Mouse (Mus musculus): ENCODE measurements at regions not wholly inside any gene's neighbourhood (a gene's known extent, or its start where the extent isn't known, plus 50 kb on each side); places are given as distances from the start of the nearest gene placed in this dataset.
A peak's percentile ranks its signal among the peaks of the same experiment; 100 is the strongest.

DNA sequence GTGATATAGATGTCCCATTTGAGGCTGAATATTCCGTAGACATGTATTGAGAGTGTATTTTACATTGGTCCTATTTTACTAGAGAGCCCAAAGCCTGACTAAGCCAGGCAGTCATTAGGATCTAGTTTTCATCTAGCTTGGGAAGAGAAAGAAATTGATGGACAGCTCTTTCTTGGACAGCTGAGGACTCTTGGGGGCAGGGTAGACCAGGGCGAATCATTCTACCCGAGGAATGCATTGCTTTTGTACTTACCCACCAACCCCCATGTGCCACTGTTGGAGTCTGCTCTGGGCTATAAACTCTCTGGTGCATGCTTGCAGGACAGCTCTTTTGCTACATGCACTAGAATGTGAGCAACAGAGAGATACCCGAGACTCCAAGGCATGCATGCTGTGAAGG is 294.3 kb upstream of the Zfp507 start:
- no peaks in the 10 kb centered on the region for H3K27me3 ChIP-seq (replicated peaks; ENCODE audit: control insufficient read depth, insufficient read depth, low read length)
- H3K4me3 ChIP-seq (ENCODE audit: insufficient read depth, low read depth, low read length), result no peak overlapping the region
- no peak overlapping the region for H3K27ac ChIP-seq (ENCODE audit: insufficient read depth, low read depth, low read length)
- no peak for DNase-seq
- WGBS, result 72% methylated on average over 4 of the region's 4 CpGs
- no peaks in the 10 kb centered on the region for H3K36me3 ChIP-seq (ENCODE audit: control insufficient read depth, insufficient read depth, low read length)
- TF ChIP-seq POLR2A (IDR thresholded peaks at IDR 0.05; ENCODE audit: low read depth, low read length) (no peak), CTCF (conservative IDR thresholded peaks at IDR 0.05; ENCODE audit: insufficient read depth, insufficient read length, low read depth, low read length) (no peak)
- no peaks in the 10 kb centered on the region for H3K4me1 ChIP-seq (ENCODE audit: control insufficient read depth, insufficient read depth, low read length)

DNA sequence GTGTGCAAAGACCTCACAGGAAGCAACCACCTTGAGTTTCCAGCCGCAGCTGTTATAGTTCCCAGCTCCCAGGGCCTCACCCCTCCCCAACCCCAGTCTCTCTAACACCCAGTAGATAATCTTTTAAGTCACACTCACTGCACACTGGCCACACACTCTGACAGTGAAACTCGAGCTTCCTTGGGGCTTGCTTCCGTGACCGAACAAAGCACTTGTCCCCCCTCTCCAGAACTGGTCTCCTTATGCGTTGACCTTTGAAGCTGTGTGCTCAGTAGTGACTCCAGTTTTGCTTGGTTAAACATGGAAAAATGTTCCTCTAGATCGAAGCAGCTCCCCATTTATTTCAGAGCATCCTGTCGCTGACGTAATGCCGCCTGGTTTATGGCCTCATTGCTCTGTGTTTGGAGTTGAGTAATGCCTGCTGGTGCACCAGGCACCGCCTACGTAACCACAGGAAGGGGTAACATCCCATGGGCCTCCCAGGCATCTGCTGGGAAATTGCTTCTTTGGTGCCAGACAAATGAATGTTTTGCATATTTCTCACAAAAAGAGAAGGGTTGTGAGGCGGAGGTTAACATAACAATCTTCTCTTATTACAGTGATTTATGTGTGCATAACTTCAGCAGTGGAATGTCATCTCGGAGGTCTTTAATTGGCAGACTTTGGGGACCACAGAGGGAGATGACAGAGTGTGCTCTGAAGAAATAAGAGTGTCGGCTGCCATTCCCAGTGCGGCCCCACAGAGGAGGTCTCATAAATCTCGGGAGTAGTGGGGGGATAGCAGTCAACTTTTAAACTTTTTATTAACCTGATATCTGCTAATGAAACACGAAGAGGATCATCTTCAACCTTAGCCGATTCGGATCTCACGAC is 292.7 kb upstream of the Zfp507 start:
- 16% methylated on average over 20 of the region's 20 CpGs for WGBS
- peak; percentile 70 for DNase-seq
- H3K4me3 ChIP-seq (ENCODE audit: insufficient read depth, low read depth, low read length), result no peak overlapping the region
- H3K27me3 ChIP-seq (replicated peaks; ENCODE audit: control insufficient read depth, insufficient read depth, low read length), result no peaks in the 10 kb centered on the region
- H3K36me3 ChIP-seq (ENCODE audit: control insufficient read depth, insufficient read depth, low read length), result no peaks in the 10 kb centered on the region
- no peaks in the 10 kb centered on the region for H3K4me1 ChIP-seq (ENCODE audit: control insufficient read depth, insufficient read depth, low read length)
- 0 out of 2 replicates have a peak overlapping the region, but pooled peaks have one; percentile 12 for H3K27ac ChIP-seq (ENCODE audit: insufficient read depth, low read depth, low read length)
- TF ChIP-seq POLR2A (IDR thresholded peaks at IDR 0.05; ENCODE audit: low read depth, low read length), result no peak
- TF ChIP-seq CTCF (conservative IDR thresholded peaks at IDR 0.05; ENCODE audit: insufficient read depth, insufficient read length, low read depth, low read length), result no peak

DNA sequence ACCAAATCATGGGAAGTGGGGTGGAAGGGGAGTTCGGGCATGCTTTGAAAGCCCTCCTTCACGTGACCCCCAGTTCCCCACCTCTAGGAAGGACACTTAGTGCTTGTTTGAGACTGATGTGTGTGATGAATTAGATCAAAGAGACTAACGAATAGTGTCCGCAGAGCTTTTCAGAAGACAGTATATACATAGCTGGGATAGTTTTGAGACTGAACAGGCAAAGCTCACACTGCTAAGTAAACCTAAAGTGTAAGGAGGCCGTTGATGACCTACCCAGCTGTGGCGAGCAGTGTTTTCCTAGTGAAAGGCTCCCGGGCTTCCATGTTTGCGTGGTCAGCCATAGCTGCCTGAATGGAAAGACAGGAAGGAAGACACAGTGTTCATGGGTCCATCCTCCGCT is 288.3 kb upstream of the Zfp507 start:
- Histone ChIP-seq H3K27me3 (replicated peaks; ENCODE audit: control insufficient read depth, insufficient read depth, low read length) (no peaks in the 10 kb centered on the region), H3K4me1 (ENCODE audit: control insufficient read depth, insufficient read depth, low read length) (no peaks in the 10 kb centered on the region), H3K36me3 (ENCODE audit: control insufficient read depth, insufficient read depth, low read length) (no peaks in the 10 kb centered on the region), H3K27ac (ENCODE audit: insufficient read depth, low read depth, low read length) (no peak overlapping the region), H3K4me3 (ENCODE audit: insufficient read depth, low read depth, low read length) (no peak overlapping the region)
- 77% methylated on average over 9 of the region's 9 CpGs for WGBS
- DNase-seq, result no peak
- TF ChIP-seq POLR2A (IDR thresholded peaks at IDR 0.05; ENCODE audit: low read depth, low read length), result no peak
- no peak for TF ChIP-seq CTCF (conservative IDR thresholded peaks at IDR 0.05; ENCODE audit: insufficient read depth, insufficient read length, low read depth, low read length)

DNA sequence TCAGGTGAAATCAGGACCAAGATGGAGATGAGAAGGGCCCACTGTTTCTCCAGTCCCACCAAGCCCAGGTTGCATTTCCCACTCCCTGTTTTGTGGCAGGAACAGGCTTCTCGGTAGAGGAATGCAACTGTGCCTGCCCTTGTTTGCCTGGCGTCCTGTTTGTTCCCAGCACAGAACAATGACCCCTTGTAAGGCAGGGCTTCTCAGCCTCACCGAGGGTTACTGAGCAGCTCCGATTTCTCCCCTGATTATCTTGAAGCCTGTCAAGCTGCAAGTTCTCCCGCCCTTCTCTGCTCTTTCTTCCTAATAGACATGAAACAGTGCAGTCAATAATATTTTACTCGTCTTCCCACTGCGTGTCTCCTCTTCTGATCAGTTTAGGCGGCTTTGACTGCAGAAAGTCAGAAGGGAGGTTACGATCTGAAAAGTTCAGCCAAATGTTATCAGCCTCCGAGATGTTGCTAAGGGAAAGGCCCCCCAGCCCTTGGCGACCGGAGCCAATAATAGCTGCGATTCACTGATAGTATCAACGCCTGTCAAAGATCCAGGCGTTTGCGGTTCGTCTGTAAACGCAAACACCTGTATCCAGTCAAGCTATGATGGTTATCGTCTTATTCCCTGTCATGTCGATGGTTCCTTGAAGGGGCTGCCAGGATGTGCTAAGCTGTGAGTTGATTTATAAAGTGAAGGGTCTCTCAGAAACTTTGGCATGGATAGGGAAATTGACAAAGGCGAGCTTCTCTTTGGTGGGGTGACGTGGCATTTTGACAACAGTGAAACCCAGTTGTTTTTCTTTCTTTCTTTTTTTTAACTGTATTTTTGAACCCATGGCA is 287.7 kb upstream of the Zfp507 start:
- 49% methylated on average over 22 of the region's 22 CpGs for WGBS
- TF ChIP-seq POLR2A (IDR thresholded peaks at IDR 0.05; ENCODE audit: low read depth, low read length), result no peak
- TF ChIP-seq CTCF (conservative IDR thresholded peaks at IDR 0.05; ENCODE audit: insufficient read depth, insufficient read length, low read depth, low read length), result no peak
- Histone ChIP-seq H3K27me3 (replicated peaks; ENCODE audit: control insufficient read depth, insufficient read depth, low read length) (no peaks in the 10 kb centered on the region), H3K4me1 (ENCODE audit: control insufficient read depth, insufficient read depth, low read length) (no peaks in the 10 kb centered on the region), H3K36me3 (ENCODE audit: control insufficient read depth, insufficient read depth, low read length) (no peaks in the 10 kb centered on the region), H3K27ac (ENCODE audit: insufficient read depth, low read depth, low read length) (no peak overlapping the region), H3K4me3 (ENCODE audit: insufficient read depth, low read depth, low read length) (no peak overlapping the region)
- DNase-seq, result peak; percentile 16

DNA sequence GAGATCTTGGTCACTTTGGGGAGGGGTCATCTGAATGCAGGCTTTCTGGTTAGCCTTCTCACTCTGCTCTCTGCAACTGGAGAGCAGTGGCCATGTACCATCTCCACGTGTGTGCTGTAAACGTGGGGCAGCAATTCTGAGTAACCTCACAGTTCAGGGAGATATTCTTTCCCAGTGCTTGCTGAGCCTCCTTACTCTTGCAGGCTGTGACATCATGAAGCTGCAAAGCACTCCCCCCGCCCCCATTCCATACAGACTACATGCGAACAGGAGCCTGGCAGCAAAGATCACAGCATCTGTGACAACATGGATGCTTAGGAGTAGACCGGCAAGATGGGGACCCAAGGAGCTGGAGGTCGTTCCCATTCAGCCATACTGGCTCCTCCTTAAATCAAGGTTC is 284.8 kb upstream of the Zfp507 start:
- H3K4me1 ChIP-seq (ENCODE audit: control insufficient read depth, insufficient read depth, low read length), result no peaks in the 10 kb centered on the region
- H3K4me3 ChIP-seq (ENCODE audit: insufficient read depth, low read depth, low read length), result no peak overlapping the region
- 89% methylated on average over 6 of the region's 6 CpGs for WGBS
- TF ChIP-seq CTCF (conservative IDR thresholded peaks at IDR 0.05; ENCODE audit: insufficient read depth, insufficient read length, low read depth, low read length), result no peak
- TF ChIP-seq POLR2A (IDR thresholded peaks at IDR 0.05; ENCODE audit: low read depth, low read length), result no peak
- no peaks in the 10 kb centered on the region for H3K36me3 ChIP-seq (ENCODE audit: control insufficient read depth, insufficient read depth, low read length)
- DNase-seq, result no peak
- H3K27me3 ChIP-seq (replicated peaks; ENCODE audit: control insufficient read depth, insufficient read depth, low read length), result no peaks in the 10 kb centered on the region
- H3K27ac ChIP-seq (ENCODE audit: insufficient read depth, low read depth, low read length), result no peak overlapping the region

DNA sequence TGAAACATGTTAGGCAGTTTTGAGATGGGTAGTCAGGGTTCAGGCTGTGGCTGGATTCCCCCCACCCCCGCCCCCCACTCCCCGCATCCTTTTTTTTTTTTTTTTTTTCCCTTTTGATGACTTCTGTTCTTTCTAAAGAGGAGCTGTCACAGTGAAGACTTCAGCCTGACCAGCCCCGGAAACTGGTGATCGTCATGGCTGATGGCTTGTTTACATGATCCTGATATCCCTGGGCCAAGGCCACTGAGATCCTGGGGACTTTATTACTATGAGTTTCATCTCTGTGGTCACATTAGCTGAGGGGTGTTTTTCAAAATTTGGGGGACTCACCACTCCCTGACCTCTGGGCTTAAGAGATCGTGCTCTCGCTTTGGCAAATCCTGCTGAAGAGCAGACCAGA is 275.9 kb upstream of the Zfp507 start:
- no peak overlapping the region for H3K4me3 ChIP-seq (ENCODE audit: insufficient read depth, low read depth, low read length)
- DNase-seq, result peak; percentile 10
- no peaks in the 10 kb centered on the region for H3K27me3 ChIP-seq (replicated peaks; ENCODE audit: control insufficient read depth, insufficient read depth, low read length)
- H3K4me1 ChIP-seq (ENCODE audit: control insufficient read depth, insufficient read depth, low read length), result no peaks in the 10 kb centered on the region
- H3K36me3 ChIP-seq (ENCODE audit: control insufficient read depth, insufficient read depth, low read length), result no peaks in the 10 kb centered on the region
- H3K27ac ChIP-seq (ENCODE audit: insufficient read depth, low read depth, low read length), result no peak overlapping the region
- 30% methylated on average over 6 of the region's 6 CpGs for WGBS
- TF ChIP-seq CTCF (conservative IDR thresholded peaks at IDR 0.05; ENCODE audit: insufficient read depth, insufficient read length, low read depth, low read length) (no peak), POLR2A (IDR thresholded peaks at IDR 0.05; ENCODE audit: low read depth, low read length) (no peak)

DNA sequence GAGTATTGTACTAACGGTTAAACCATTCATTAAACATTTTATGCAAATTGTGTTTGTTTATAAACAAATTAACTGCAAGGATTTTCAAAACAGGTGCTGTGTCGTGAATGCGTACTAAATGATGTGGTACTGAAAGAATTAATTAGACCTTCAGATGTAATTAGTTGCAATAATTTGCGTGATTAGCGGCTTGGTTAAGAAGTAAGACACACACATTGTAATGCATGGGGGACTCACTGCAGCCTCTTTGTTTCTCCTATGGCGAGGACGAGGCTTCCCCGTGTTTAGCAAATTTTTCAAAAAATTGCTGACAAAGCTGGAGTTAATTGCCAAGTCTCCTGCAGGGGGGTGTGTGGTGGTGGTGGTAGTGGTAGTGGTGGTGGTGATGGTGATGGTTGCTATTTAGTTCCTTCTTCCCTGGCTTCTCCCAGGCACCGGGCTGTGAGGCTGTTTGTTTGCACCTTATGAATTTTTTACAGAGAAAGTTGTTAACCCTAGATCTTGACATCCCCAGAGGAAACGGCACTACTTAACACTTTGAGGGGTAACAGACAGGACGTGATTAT is 275.4 kb upstream of the Zfp507 start:
- 59% methylated on average over 11 of the region's 11 CpGs for WGBS
- Histone ChIP-seq H3K4me1 (ENCODE audit: control insufficient read depth, insufficient read depth, low read length) (no peaks in the 10 kb centered on the region), H3K27me3 (replicated peaks; ENCODE audit: control insufficient read depth, insufficient read depth, low read length) (no peaks in the 10 kb centered on the region), H3K36me3 (ENCODE audit: control insufficient read depth, insufficient read depth, low read length) (no peaks in the 10 kb centered on the region), H3K27ac (ENCODE audit: insufficient read depth, low read depth, low read length) (no peak overlapping the region), H3K4me3 (ENCODE audit: insufficient read depth, low read depth, low read length) (no peak overlapping the region)
- no peak for TF ChIP-seq POLR2A (IDR thresholded peaks at IDR 0.05; ENCODE audit: low read depth, low read length)
- TF ChIP-seq CTCF (conservative IDR thresholded peaks at IDR 0.05; ENCODE audit: insufficient read depth, insufficient read length, low read depth, low read length), result no peak
- DNase-seq, result no peak
